Mouse (Mus musculus) adrenal gland, adult 18-20 months (tissue): ENCODE results near the gene Rap1b. TPM values are rescaled to one million over a fixed set of nuclear protein-coding genes. Genes with fewer than 3 reads are reported as not detected.
A peak's percentile ranks its signal among the peaks of the same experiment; 100 is the strongest.
"Not testable (repeated sequence)": the region's sequence is repeated elsewhere in the genome, so short reads cannot be mapped to it uniquely, and the experiment has no call there.

ENCODE experiments used
- DNase-seq, 2 experiments: peaks; one replicate each; pipeline ENCODE4 v3.0.0; 2021 to 2022; ENCODE audit warnings: low spot score in 2 of 2
- long read RNA-seq, 2 experiments: library from polyadenylated mRNA; stranded (forward); transcript quantifications; one replicate each; pipeline ENCODE4 v2.0.0; 2021
- total RNA-seq, 2 experiments: library from RNA; stranded (reverse); gene quantifications; 1 replicate in 1 of 2; 2 replicates in 1 of 2; pipeline ENCODE4 v1.2.3; 2021

The Rap1b gene
- total RNA-seq = 100 to 1,000 TPM; 116 to 128 TPM
- long read RNA-seq, experiment 1, transcript Rap1b-201 (8 exons, 2,724 nt) = major isoform, 98 of 107 reads
- long read RNA-seq, experiment 1, partial matches to known transcripts = 4 of 107 reads
- long read RNA-seq, experiment 1, other reads (novel, unspliced or antisense) = 5 of 107 reads
- long read RNA-seq, experiment 2, transcript Rap1b-201 (8 exons, 2,724 nt) = major isoform, 255 of 265 reads
- long read RNA-seq, experiment 2, partial matches to known transcripts = 5 of 265 reads
- long read RNA-seq, experiment 2, other reads (novel, unspliced or antisense) = 5 of 265 reads

DNA sequence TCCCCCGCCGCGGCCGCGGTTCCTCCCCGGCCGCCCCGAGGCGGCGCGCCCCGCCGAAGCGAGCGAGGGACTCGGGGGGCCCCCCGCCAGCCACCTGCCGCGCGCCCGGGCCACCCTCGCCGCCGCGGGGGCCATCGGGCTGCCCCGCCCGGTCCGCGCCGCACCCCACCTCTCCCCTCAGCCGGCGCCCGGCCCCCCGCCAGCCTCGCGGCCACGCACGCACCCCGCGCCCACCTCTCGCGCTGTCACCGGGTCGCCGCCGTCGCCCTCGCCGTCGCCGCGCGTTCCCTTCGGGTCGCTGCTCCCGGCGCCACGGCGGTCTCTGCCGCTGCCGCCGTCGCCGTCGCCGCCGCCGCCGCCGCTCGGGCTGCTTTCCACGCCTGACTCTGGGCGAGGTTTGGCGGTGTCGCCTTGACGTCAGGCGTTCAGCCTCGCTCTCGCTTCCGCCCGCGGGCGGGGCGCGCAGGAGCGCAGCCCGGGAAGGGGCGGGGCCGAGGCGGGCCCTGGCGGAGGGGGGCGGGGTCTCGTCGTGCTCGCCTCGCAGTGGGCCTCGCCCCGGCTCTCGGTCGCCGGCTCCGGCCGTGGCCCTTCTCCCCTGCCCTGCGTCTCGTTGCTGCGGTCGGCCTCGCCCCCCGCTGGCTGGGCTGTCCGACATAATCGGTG is at the start of gene Rap1b:
Gene Rap1b, minus strand, starts transcription at position 439 of the 663 bp plus-strand sequence.
- peak; percentile 98 to 99 for DNase-seq

DNA sequence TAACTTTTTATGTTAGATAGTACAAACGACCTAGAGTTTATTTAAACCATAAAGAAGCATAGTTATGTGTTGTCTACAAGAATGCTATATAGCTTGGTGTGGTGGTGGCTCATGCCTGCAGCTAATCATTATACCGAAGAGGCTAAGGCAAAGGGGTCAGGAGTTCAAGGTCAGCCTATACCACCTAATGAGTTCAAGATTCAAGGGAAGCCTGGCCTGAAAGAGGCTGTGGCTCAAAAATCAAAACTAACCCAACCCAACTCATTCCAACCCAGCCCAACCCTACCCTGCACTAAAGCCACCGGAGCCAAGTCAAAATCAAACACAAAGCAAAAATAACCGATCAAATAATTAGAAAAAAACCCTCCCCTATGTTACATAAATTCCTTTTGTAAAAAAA is 49.4 kb upstream of the Rap1b start:
- no peak for DNase-seq

DNA sequence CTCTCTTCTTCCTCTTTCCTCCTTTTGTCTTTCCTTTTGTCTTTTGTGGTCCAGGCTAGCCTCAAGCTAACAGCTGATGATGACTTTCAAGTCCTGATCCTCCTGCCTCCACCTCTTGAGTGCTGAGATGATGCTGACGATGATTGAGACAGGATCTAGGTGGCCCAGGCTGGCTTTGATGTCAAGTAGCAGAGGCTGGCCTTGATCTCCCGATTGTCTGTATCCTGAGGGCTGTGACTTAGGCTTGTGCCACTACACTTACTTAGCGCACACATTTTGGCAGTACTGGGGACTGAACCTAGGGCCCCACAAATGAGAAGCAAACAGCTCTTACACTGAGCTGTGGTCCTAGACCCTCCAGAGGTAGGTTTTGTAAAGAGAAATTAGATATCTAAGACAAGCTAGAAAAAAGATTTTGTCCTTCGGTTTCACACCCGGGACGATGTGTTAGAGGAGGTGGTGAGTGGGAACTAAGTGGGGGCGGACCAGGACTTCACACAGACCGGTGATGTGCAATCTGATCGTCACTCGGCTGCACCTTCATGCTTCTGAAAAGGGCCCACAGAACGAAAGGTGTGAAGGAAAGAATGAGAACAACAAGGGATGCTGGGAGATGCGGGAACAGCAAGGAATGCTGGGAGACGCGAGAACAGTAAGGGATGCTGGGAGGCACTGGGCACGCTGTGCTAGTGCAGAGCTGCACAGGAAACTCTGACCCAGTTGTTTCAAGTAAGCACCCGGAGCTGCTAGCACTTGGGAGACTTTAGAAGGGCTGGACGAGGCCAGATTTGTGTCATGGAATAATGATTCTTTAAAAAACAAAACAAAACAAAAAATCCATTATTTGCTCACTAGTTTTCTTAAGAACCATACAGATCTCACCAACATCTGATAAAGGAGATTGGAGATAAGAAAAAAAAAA is 48.5 kb upstream of the Rap1b start:
- DNase-seq = no peak

DNA sequence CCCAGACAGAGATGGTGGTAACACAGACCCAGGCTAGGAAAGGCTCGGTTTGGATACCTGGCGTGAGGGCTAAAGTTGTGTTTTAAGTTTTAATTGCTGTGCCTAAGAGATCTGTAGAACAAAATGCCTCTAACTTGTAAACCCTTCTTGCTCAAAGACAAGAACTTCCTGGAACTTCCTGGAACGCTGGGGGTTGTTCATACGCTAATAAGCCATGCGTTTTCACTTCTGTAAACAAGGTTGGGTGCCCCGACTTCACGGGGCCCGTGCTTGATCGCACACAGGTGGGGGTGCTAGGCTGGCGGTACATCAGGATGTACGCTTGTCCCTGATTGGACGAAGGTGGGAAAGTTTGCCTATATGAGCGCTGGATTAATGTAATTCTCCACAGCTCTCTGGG is 47.3 kb upstream of the Rap1b start:
- not testable (repeated sequence) for DNase-seq

GRCm38 (mm10) chr10:117891327-117891726 is 45.5 kb upstream of the Rap1b start:
- DNase-seq = no peak

DNA sequence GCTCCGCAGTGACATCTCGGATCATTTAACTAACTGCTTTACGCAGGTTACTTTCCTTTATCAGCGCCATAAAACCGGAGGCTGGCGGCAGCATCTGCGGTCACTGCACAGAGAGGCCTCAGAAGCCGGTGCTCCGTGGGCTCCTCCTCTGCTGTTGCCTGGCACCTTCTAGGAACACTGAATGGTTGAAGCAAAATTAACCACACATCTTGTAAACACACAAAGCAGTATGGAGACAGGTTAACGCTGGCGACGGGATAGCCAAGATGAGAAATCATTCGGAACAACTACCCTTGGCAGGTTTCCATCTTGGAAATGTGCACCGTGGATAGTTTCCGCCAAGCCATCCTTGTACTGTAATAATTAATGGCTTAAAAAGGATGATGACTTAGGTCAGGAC is 43.0 kb upstream of the Rap1b start:
- DNase-seq = no peak

GRCm38 (mm10) chr10:117885358-117885757 is 39.5 kb upstream of the Rap1b start:
- no peak for DNase-seq

DNA sequence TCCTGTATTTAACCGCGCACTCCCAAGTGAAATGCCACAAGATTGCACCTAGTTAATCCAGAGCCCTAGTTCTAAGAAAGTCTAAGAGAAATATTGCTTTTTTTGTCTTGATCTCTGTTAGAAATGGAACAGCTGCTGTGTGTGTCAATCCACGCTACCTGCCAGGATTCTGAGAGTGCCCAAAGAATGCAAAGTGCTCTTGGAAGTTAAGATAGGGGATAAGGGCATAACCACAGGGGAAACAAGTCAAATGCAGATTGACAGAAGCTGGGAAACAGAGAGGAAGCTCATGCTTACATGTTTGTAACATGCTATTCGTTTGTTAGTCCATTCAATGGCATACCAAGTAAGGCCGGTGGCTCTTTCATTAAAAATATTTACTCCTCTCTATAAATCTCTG is 38.9 kb upstream of the Rap1b start:
- DNase-seq = no peak

GRCm38 (mm10) chr10:117883438-117883837 is 37.6 kb upstream of the Rap1b start:
- DNase-seq = no peak

DNA sequence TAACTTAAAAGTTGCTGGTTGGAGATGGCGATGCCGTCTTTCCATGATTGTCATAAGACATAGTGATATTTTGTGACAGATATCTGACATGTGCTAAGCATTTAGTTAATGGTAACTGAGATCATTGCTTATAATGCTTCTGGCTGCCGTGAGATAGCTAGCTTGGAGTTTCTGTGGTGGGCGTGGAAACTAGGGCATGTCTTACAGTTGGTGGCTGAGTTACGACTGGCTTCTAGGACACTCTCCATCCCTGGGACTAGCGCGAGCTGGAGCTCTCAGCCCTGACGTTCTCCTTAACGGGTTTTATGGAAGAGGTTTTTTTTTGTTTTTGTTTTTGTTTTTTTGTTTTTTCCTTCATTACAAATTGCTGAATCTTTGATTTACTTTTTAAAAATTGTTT is 32.8 kb upstream of the Rap1b start:
- no peak for DNase-seq

- no peak for DNase-seq
These were observed 31.0 kb upstream of the Rap1b start for GRCm38 (mm10) chr10:117876801-117877200.

GRCm38 (mm10) chr10:117876400-117876799 is 30.6 kb upstream of the Rap1b start:
- DNase-seq = no peak

GRCm38 (mm10) chr10:117874936-117875335 is 29.1 kb upstream of the Rap1b start:
- DNase-seq = no peak

DNA sequence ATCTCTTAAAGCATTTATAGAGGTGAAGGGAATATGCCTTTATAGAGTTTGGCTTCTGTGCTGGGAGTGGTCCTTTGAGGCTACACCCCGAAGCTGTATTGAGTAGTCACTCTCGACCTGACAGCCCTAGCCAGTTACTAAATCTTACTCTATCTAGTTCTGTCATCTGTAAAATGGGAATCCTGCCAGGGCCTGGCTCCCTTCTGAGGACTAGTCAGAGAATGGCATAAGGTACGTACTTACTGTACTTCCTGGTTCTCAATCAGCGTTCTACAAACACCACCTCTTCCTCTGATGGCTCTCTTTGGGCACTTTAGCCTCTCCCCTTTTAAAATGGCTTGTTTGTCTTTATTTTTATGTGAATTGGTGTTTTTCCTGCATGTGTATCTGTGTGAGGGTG is 28.1 kb upstream of the Rap1b start:
- no peak for DNase-seq

DNA sequence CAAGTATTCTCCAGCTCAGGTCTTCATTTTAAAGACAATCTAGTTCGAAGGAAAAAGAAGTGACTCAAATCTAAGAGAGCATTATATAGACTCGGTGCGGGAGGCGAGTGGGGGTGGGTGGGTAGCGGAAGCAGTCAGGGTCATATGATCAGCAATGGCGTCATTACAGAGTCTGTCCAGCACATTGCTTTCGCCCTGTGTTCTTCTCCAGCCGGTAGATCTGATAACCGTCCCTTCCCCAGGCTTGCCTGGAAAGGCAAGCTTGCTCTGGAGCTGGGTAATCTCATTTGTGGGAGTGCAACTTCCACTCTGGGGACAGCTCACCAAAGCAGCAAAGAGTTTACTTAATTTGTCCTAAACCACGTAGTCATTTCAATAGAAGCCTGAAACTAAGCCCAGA is 26.6 kb upstream of the Rap1b start:
- no peak for DNase-seq

DNA sequence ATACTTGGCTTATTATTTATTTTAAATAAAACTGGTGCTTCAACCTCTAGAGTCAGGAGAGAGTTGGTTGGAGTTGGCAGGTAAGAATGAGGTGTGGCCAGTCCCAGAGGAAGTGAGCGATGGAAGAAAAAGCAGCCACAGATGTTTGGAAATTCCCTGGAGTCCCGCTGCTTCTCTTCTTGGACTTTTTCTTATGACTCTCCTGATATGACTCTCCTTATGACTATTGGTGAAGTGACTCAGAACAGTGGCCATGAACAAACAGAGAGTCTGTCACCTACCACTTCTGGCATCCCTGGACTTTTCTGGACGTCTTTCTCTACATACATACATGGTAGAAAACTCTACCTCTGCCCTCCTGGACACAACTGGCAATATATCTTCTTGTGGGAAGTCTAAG is 21.5 kb upstream of the Rap1b start:
- DNase-seq = no peak

- DNase-seq = no peak
These were observed 20.8 kb upstream of the Rap1b start for GRCm38 (mm10) chr10:117866641-117867040.

DNA sequence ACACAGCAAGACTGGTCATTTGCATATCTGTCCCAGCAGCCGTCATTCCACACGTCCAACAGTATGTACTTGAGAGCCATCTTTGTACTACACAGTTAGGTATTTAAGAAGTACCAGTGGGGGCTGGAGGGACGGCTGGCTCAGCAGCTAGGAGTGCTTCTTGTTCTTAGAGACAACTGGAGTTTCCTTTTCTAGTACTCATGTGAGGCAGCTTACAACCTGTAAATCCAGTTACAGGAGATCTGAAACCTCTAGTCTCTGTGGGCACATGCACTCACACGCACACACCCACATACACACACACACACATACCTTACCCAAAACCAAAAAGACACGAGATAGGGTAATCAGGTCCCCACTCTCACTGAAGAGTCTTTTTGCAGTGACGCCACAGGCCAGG is 18.9 kb upstream of the Rap1b start:
- DNase-seq = no peak

- no peak for DNase-seq
These were observed 18.4 kb upstream of the Rap1b start for GRCm38 (mm10) chr10:117864251-117864650.

GRCm38 (mm10) chr10:117862014-117862580 is 16.3 kb upstream of the Rap1b start:
- DNase-seq = no peak

GRCm38 (mm10) chr10:117860958-117861357 is 15.1 kb upstream of the Rap1b start:
- DNase-seq = no peak
